Mouse (Mus musculus) layer of hippocampus, postnatal 25 days (tissue): ENCODE results near the gene Lhx1. TPM values are rescaled to one million over a fixed set of nuclear protein-coding genes. Genes with fewer than 3 reads are reported as not detected.

Experiments
- DNase-seq, 2 experiments: peaks; one replicate each; pipeline ENCODE4 v3.0.0; 2022; ENCODE audit warnings: mixed read lengths in 2 of 2, low spot score in 1 of 2; ENCODE audit errors: extremely low spot score in 1 of 2
- total RNA-seq, 2 experiments: library from RNA; stranded (reverse); gene quantifications; 2 replicates each; pipeline ENCODE4 v1.2.3; 2021

The Lhx1 gene
- total RNA-seq, 2 experiments from 2014 or later = 0.42 to 0.45 TPM

DNA sequence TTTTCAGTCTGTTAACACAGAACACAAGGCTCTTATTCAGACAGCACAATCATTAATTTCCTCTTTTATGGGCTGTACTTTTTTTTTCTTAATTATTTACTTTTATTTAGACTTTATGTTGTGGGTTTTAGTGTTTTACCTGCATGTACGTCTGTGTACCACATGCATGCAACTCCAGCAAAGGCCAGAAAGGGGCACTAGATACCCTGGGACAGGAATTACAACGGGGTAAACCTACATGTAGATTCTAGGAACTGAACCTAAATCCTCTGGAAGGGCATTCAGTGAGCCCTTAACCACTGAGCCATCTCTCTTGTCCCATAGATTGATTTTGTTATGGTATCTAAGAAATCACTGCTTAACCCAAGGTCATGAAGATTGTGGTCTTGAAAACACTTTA, 27.4 kb downstream of the Lhx1 start:
- DNase-seq = no peak

DNA sequence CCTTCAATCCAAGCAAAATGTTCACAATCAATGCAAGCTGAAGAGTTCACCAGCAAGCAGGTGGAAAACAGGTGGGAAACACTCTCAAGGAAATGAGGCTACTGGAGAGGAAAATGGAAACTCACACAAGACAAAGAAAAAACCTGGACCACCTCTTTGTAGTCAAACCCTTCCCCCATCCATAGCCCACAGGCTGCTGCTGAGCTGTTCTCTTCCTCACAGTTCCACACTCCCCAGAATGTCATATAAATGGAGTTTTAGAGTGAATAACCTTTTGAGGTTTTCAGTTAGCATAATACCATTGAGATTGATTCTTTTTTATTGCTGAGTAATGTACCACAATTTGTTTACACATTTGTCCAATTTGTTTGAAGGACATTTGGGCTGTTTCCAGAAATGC, 28.4 kb downstream of the Lhx1 start:
- DNase-seq = no peak

DNA sequence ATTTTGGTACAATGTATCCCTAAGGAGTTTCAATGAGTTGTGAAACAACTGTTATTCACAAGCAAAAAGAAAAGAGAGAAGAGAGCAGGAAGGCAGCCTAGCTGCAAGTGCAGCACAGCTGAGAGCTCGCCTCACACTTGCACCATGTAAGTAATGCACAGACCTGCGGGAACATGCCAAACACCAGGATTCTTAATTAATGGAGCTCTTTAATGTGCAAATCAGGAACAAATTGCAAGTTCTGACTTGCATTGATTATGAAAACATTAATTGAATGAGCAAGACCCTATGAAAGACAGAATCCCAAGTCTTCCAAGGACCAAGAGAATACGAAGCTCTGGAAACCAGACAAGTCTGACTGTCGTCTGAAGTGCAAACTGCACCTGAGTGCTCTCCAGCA, 29.6 kb downstream of the Lhx1 start:
- DNase-seq = no peak

DNA sequence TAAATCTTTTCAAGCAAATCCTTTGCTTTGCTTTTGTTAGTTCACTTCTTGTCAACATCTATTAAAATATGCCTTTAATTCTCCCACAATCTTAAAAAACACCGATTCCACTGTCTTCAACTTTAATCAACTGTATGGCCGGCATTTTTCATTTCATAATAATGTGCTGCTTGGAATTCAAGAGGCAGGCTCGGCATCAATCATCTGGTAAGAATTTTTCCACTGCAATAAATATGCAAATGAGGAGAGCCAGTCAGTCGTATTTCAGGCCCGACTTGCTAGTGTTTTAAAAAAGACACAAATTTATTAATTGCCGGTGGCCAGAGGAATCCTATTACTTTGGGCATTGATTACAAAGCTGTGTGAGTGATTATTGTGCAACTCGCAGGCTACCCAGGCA, 43.7 kb downstream of the Lhx1 start:
- DNase-seq = no peak

DNA sequence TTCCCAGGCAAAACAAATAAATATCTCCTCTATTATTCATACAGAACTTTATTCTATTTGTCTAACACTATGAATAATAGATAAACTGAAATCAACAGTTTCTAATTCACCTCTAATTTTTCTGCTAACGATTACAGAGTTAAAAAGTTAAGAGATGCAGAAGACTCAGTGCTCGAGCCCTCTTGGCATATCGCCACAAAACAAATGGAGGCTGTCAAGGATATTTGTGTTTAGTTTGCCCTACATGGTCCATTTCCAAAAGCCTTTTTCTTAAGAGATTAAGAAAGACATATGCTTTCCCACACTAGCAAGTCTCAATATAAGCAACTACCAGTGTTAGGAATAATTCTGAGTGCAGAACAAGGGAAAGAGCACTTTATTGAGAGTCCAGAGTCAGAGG, 44.9 kb downstream of the Lhx1 start:
- DNase-seq = no peak

DNA sequence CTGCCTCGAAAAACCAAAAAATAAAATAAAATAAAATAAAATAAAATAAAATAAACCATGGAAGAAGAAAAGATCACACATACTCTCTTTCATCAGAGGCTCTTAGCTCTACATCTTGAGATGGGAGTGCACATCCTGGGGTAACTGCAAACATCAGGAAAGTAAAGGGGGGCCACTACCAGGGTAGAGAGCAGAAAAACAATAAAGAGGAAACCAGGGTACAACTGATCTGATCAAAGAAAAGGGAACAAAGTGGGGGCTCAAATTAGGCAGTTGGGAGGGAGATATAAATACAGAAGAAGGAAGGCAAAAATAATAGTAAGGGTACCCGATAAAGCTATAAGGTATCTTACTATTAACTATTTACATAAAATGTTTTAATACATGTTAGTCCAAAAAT, 48.7 kb downstream of the Lhx1 start:
- DNase-seq = no peak

DNA sequence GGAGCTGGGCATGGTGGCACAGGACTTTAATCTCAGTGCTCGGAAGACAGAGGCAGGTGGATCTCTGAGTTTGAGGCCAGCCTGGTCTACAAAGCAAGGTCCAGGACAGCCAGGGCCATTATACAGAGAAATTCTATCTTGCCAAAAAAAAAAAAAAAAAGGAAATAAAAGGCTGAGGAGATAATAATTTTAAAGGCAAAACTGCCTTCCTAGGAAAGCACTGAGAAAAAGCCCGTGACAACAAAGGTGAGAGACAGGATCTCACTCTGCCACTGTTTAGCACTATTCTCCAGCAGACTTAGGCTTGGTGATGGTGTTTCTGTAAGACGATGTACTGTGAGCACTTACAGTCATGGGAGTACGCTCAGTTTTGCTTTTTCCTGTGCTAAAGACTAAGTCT, 49.3 kb downstream of the Lhx1 start:
- DNase-seq = no peak

DNA sequence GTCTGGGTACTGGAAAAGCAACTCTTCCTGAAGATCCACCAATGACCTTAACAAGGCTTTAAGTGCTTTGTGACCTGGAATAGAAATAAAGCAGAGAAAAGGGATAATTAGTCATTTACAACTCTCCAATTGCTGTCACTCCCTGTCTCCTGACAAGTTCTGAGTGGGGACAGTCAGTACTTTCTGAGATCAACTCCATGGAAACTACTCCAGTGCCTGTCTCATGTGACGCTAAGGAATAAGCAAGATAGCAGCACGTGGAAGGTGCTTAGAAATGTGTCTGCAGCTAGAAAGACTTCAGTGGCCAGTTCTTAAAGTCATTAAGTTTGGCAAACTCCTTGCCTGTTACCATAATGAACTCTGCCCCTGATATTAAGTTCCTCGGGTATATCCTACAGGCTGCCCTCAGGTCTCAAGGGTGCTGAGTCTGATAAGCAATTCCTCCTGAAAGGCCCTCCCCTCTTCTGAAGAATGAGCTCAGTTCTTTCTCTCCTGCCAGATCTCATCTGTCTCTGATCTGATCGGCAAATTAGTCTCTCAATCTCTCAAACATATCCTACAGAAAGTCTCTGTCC, 52.2 kb downstream of the Lhx1 start:
- no peak for DNase-seq

Other genes starting within 250 kb of the Lhx1 start
- gene Aatf, start 12.0 kb downstream of the Lhx1 start, total RNA-seq = 10 to 100 TPM; 20.1 to 21.9 TPM